Mouse (Mus musculus): ENCODE data around the gene Acp4.

Gene Acp4

GRCm38 (mm10) chr7:44275546-44275945 lies 18.4 kb upstream of the Acp4 start:
- ChIA-PET CTCF (interaction anchor here in 3 of 4 experiments (0.6 to 3.4 kb wide), 4 partner anchors 12 to 75 kb away, joined by 3 to 15 read pairs (median 8); no protein-coding TSS in a partner anchor), POLR2A (interaction anchor here in 3 of 4 experiments (0.7 to 2.8 kb wide), 4 partner anchors 29 to 589 kb away, joined by 3 to 22 read pairs (median 7); partner anchors contain the start of genes 1700028J19Rik (in 1 of the 3) and 2410002F23Rik (in 1 of the 3))

DNA sequence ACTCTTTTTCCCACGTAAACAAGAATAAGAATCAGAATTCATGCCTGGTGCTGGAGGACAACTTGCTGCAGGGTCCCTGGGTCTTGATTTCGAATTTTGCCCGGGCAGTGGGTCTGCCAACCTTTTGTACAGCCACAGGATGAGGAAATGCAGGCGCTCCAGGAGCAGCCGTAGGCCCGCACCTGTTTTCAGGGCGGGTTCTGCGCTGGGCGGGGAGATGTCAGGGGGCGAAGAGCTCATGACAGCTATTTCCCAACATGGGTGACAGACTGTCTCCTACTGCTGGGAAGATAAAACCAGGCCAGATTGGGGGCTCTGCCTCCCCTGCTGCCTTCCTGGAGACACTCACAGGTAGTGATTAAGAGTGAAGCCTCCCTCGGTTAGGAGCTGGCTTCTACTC lies 16.9 kb upstream of the Acp4 start:
- ChIA-PET POLR2A (interaction anchor here (0.5 to 3.6 kb wide), 36 partner anchors 11 to 316 kb away, joined by 3 to 22 read pairs (median 5); partner anchors contain the start of genes 1700028J19Rik (in 2 of the 4), 2410002F23Rik (in 2 of the 4), Clec11a (in 1 of the 4) and Emc10 (in 1 of the 4)), CTCF (interaction anchor here (0.6 to 3.4 kb wide), 19 partner anchors 10 to 614 kb away, joined by 3 to 21 read pairs (median 3); partner anchors contain the start of genes 1700028J19Rik (in 1 of the 4) and 2410002F23Rik (in 1 of the 4))

GRCm38 (mm10) chr7:44273446-44273845 lies 16.3 kb upstream of the Acp4 start:
- POLR2A ChIA-PET: interaction anchor here (0.5 to 3.6 kb wide), 36 partner anchors 10 to 435 kb away, joined by 3 to 22 read pairs (median 5); partner anchors contain the start of genes 1700028J19Rik (in 2 of the 4), 2410002F23Rik (in 2 of the 4), Emc10 (in 1 of the 4) and Fam71e1 (in 1 of the 4)
- CTCF ChIA-PET: interaction anchor here (0.6 to 3.4 kb wide), 14 partner anchors 10 to 615 kb away, joined by 3 to 21 read pairs (median 4); partner anchors contain the start of genes 1700028J19Rik (in 1 of the 4) and 2410002F23Rik (in 1 of the 4)

- POLR2A ChIA-PET: interaction anchor here in 3 of 4 experiments (0.5 to 3.6 kb wide), 14 partner anchors 9 to 700 kb away, joined by 3 to 22 read pairs (median 4); partner anchors contain the start of genes Emc10 (in 1 of the 3), Fam71e1 (in 1 of the 3) and Izumo2 (in 1 of the 3)
- CTCF ChIA-PET: interaction anchor here in 2 of 4 experiments (0.9 to 3.4 kb wide), 5 partner anchors 9 to 249 kb away, joined by 3 to 21 read pairs (median 6); no protein-coding TSS in a partner anchor
Observed at GRCm38 (mm10) chr7:44272546-44272945, 15.4 kb upstream of the Acp4 start.

- ChIA-PET POLR2A (interaction anchor here in 2 of 4 experiments (0.9 to 2.6 kb wide), 5 partner anchors 25 to 255 kb away, joined by 3 to 13 read pairs (median 5); partner anchors contain the start of genes 1700028J19Rik (in 1 of the 2), 2410002F23Rik (in 1 of the 2), Emc10 (in 1 of the 2) and Fam71e1 (in 1 of the 2)), CTCF (interaction anchor here in 2 of 4 experiments (1.4 to 1.5 kb wide), 2 partner anchors 8 to 9 kb away, joined by 3 to 6 read pairs; no protein-coding TSS in a partner anchor)
Observed at GRCm38 (mm10) chr7:44271309-44271708, 14.1 kb upstream of the Acp4 start.

- POLR2A ChIA-PET: interaction anchor here in 2 of 4 experiments (0.7 to 1.1 kb wide), 4 partner anchors 33 to 209 kb away, joined by 3 read pairs; no protein-coding TSS in a partner anchor
- CTCF ChIA-PET: interaction anchor here in 1 of 4 experiments (1.0 to 1.4 kb wide), 2 partner anchors 42 to 84 kb away, joined by 4 to 5 read pairs; no protein-coding TSS in a partner anchor
Observed at GRCm38 (mm10) chr7:44269397-44269796, 12.2 kb upstream of the Acp4 start.

DNA sequence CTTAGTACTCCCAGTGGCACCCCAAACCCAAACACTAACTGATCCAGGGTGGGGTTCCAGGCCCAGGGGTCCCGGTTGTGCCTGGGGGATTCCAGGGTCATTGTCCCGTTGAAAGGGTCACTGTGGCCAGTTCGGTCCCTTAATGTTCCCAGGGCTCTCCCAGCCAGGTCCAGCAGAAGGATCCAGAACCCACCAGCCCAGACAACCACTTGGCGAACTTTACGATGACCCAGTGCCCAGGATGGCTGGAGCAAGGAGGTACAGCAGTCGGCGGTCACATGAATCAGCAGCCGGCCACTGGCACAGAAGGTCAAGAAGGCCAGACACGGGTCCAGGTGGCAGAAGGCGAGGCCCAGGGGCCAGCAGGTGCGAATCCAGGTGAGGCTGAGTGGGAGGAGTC lies 10.9 kb upstream of the Acp4 start:
- ChIA-PET POLR2A (interaction anchor here in 2 of 4 experiments (0.5 to 1.2 kb wide), 4 partner anchors 22 to 259 kb away, joined by 3 to 4 read pairs (median 3); partner anchors contain the start of genes 1700028J19Rik (in 1 of the 2) and 2410002F23Rik (in 1 of the 2)), CTCF (interaction anchor here in 1 of 4 experiments (0.9 to 1.4 kb wide), 3 partner anchors 85 to 280 kb away, joined by 3 to 4 read pairs (median 3); partner anchors contain the start of gene Pold1)

DNA sequence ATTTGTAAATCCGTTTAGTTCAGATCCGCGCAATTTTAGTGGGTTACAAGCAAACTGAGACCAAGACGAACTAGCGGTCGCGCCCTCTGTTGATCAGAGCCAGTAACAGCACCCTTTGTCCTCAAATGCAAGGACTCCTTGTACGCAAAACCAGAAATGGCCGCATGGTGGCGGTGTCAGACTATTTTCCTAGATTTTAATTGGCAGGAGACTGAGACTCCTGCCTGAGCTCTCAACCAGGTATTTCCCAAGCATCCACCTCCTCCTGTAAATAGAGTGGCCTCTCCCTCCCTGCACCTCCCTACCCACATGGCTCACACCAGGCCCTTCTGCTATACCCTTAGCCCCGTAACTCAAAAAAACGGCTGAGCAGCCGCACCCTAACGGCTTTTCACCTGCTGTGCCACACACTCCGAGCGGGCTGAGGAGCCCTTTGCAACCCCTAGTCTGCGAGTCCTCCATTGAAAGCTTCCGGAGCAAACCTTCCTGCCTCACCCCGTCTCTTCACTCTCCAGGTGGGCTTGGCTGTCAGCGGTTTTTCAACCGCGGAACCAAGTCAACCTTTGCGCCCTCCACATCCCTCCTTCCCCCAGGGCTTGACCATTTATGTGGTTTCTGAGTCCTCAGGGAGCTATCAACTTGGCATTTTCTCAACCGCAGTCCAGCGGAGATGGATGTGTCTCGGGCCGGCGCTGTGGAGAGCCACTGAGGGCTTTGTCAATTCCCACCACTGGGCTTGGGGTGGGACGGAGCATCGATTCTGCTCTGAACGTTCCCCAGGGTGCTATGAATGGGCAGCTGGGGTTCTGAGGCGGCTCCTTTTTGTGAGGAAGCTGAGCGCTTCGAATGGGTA lies 5.8 kb upstream of the Acp4 start:
- CTCF ChIA-PET: interaction anchor here (0.5 to 3.3 kb wide), 130 partner anchors 9 to 849 kb away, joined by 3 to 48 read pairs (median 5); partner anchors contain the start of genes Pold1 (in 2 of the 4), 1700028J19Rik (in 1 of the 4), 2410002F23Rik (in 1 of the 4) and Ap2a1 (in 1 of the 4)

GRCm38 (mm10) chr7:44261147-44261546 lies 4.0 kb upstream of the Acp4 start, which contains the start of gene Gm15517:
Gene Gm15517 (plus strand): TSS chr7:44261447.
- ChIA-PET CTCF (interaction anchor here in 2 of 4 experiments (0.7 to 1.6 kb wide), 4 partner anchors 90 to 369 kb away, joined by 3 to 4 read pairs (median 3); no protein-coding TSS in a partner anchor), POLR2A (interaction anchor here in 2 of 4 experiments (0.7 to 10.4 kb wide), 4 partner anchors 15 to 451 kb away, joined by 3 to 67 read pairs (median 13); partner anchors contain the start of genes 1700028J19Rik (in 1 of the 2) and 2410002F23Rik (in 1 of the 2))

More for the DNA sequence above, 5.8 kb upstream of the Acp4 start:
- POLR2A ChIA-PET: interaction anchor here (0.5 to 10.4 kb wide), 64 partner anchors 9 to 387 kb away, joined by 3 to 67 read pairs (median 4); partner anchors contain the start of genes 1700028J19Rik (in 2 of the 4), 2410002F23Rik (in 2 of the 4), Fam71e1 (in 2 of the 4) and Josd2 (in 2 of the 4)

DNA sequence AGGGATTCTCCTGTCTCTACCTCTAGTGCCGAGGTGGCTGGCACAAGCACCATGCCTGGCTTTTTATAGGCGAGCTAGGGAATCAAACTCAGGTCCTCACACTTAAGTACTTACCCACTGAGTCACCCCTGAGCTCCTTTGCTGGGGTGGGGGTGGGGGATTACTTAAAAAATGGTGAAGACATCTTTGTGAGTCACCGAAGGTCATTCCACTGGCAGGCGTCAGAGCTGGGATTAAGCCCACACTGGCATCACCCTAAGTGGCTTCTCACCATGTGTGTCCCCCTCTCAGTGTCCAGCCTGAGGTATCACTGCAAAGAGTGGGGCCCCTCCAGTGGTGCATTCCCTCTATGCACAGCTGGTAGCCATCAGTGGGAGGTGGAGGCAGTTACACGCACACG lies 3.2 kb upstream of the Acp4 start:
- ChIA-PET POLR2A (interaction anchor here in 3 of 4 experiments (0.6 to 10.4 kb wide), 4 partner anchors 14 to 450 kb away, joined by 3 to 67 read pairs (median 4); partner anchors contain the start of genes 1700028J19Rik (in 1 of the 3) and 2410002F23Rik (in 1 of the 3)), CTCF (interaction anchor here in 3 of 4 experiments (0.5 to 1.6 kb wide), 7 partner anchors 60 to 328 kb away, joined by 3 to 17 read pairs (median 3); no protein-coding TSS in a partner anchor)

DNA sequence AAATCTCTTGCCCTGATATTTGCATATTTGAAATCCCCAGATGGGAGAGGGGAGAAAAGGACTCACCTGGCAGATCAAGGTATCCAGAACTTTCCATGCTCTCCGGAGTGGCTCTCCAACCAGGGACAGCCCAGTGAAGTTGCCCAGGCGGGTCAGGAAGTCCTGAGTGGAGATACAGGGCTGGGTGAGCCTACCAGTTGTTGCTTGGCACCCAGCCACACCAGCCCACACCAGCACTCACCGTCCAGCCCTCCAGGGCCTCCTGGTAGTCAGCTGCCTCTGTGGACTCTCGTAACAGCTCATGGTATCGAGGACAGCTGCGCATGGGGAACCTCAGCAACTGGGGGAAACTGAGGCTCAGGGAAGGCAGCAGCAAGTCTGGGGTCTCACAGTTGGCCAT lies 2.2 kb downstream of the Acp4 start:
- ChIA-PET POLR2A (interaction anchor here in 3 of 4 experiments (0.6 to 10.4 kb wide), 16 partner anchors 8 to 252 kb away, joined by 3 to 67 read pairs (median 4); partner anchors contain the start of genes 1700028J19Rik (in 3 of the 3) and 2410002F23Rik (in 3 of the 3)), CTCF (interaction anchor here in 3 of 4 experiments (0.6 to 2.5 kb wide), 3 partner anchors 8 to 252 kb away, joined by 6 to 9 read pairs (median 6); no protein-coding TSS in a partner anchor)

- ChIA-PET CTCF (interaction anchor here in 2 of 4 experiments (0.6 to 2.5 kb wide), 2 partner anchors 10 to 815 kb away, joined by 3 to 9 read pairs; no protein-coding TSS in a partner anchor), POLR2A (interaction anchor here in 3 of 4 experiments (0.7 to 3.5 kb wide), 16 partner anchors 10 to 243 kb away, joined by 3 to 18 read pairs (median 3); partner anchors contain the start of genes Klk1 (in 2 of the 3), Emc10 (in 1 of the 3) and Fam71e1 (in 1 of the 3))
Observed at GRCm38 (mm10) chr7:44253023-44253616, 4.1 kb downstream of the Acp4 start.

DNA sequence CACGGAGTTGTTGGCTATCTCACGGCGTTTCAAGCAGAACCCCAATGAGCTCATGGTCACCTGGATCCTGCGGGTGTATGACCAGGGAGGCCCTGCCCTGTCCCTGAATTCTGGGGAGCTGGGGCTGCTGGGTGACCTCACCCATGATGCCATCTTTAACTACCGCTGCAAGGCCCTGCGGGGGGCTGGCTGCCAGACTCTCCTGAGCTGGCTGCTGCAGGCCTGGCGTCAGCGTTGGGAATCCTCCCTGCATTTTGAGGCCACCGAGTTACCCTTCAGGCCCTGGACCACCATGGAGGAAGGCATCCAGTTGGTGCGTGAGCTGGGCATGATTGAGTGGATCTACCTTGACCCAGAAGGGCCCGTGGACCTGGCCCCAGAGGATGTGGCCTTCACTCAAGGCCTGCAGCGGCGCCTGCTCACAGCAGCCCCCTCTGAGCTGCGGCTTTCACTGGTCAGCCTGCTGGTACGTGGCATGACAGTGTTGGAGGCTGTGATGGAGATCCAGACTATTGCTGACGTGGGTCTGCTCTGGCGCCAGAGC lies 6.4 kb downstream of the Acp4 start:
- CTCF ChIA-PET: interaction anchor here in 1 of 4 experiments (1.0 kb wide), 1 partner anchor 322 kb away, joined by 3 read pairs; no protein-coding TSS in a partner anchor
- POLR2A ChIA-PET: interaction anchor here in 3 of 4 experiments (1.1 to 2.0 kb wide), 6 partner anchors 12 to 331 kb away, joined by 3 to 6 read pairs (median 3); partner anchors contain the start of gene Klk1b22 (in 1 of the 3)

DNA sequence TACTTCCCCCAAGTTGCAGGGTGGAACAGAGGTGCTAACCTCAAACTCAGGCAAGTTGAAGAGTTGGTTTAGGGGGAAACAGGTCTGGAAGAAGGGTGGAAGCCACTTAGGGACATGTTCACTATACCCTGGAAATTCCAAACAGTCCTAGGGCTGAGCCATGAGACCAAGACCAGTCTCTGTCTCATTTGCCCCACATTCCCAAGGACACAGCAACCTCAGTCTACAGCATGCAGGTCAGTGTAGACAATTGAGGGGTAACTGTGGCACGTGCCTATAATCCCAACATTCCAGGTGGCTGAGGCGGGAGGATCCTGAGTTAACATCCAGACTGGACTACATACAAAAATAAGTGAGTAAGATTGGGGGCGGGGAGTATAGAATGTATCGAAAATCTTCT lies 7.9 kb downstream of the Acp4 start:
- POLR2A ChIA-PET: interaction anchor here in 3 of 4 experiments (0.8 to 2.0 kb wide), 5 partner anchors 9 to 330 kb away, joined by 3 to 5 read pairs (median 3); no protein-coding TSS in a partner anchor
- CTCF ChIA-PET: no interaction called here

GRCm38 (mm10) chr7:44247971-44248370 lies 9.2 kb downstream of the Acp4 start:
- CTCF ChIA-PET: no interaction called here
- POLR2A ChIA-PET: interaction anchor here in 2 of 4 experiments (1.1 to 5.3 kb wide), 10 partner anchors 12 to 103 kb away, joined by 4 to 67 read pairs (median 16); partner anchors contain the start of genes Gm36864 (in 2 of the 2), Klk1 (in 2 of the 2), Acp4 (in 1 of the 2) and Gm15517 (in 1 of the 2)

Data from embryonic stem cell, embryonic (primary cell).